Mouse (Mus musculus): ENCODE data around the gene Slc24a4.

Slc24a4 gene

DNA sequence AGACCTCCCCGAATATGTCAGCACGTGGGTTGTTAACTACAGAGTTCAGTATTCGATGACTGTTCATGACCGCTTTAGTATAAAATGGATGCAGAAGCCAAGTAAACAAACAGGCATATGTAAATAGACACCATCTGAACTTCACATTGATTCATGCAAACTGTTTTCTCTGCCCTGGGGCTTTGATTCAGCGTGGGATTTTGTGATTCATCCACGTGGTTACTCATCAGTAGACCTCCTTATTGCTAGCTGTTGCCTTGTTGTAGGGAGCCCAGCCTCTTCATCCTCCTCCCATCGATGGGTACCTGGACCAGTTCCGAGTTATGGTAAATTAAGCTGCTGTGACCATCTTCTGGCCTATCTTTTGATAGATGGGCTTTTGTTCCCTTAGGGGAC, 181.3 kb downstream of the Slc24a4 start:
- DNase-seq, result no peak

DNA sequence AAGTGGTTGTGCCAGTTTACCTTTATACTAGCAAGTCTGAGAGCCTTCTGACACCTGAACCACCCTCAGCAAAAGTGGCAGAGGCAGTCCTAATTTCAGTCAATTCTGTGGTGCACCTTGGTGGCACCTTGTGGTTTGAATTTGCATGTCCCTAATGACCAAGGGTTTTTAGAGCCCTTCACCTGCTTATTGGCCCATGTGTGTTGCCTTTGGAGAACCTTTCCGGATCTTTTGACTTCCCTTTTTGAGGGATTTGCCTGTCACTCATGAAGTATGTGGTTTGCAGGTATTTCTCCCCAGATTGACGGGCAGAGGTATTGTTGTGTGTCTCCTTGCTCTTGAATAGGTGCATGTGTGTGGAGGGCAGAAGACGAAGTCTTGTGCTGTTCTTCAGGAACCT, 181.7 kb downstream of the Slc24a4 start:
- DNase-seq, result no peak

- DNase-seq, result no peak
Measured at GRCm38 (mm10) chr12:102311454-102311853, 182.9 kb downstream of the Slc24a4 start.

Measured in retina, postnatal 1 day (tissue).